Mouse (Mus musculus): ENCODE data around the gene A730046J19Rik.

A730046J19Rik gene

DNA sequence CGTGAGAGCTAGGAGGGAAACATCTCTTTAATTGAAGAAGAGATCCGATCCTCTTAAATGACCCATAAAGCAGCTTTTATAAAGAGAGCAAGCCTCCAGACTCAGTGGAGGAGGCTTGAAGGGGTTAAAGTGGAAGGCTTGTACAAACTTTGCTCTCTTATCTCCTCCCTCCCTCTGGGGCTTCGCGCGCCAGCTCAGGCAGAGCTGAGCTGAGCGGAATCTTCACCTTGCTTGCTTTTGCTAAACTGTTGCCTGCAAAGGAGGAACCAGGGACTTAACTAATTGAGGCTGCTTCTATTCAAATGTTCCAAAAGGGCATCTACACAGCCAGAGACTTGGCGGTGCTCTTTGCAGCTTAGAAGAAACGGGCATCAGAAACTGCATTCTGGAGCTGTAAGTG is at the start of gene A730046J19Rik:
Gene A730046J19Rik, plus strand, starts transcription at position 173 of the 400 bp plus-strand sequence.
- DNase-seq (ENCODE audit: low spot score in 2 of 2), result no peak

DNA sequence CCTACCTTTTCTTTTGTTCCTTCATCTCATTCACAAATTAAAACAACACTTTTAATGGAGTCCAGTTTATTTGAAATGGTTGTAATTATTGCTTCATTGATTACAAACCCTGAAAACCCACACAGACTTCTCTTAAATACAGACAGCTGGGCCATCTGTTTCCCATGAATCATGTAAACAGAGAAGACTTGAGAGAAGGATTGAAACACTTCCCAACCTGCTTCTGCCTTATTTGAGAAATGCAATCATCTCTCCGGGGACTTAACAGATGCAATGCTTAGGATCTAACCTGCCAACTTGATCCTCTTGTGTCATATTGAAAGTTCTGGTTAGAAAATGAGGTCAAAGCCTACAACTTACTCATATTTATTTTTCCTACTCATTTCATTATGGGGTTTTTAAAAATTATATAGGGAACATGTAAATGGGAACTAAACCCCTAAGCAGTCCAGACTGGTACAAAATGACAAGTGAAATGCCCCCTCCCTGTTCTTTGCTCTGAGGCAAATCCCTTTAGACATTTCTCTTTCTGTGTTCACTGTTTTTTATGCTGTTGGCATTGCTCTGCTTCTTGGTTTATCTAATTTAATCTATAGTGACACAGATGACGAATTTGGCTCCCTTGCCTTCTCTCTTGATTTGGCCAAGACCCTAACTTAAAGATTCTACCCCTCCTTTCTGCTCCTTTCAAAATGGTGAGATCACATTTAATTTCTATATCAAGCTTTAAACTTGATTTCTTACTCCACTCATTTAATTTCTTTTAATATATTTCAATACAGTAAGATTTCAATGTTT is 48.7 kb upstream of the A730046J19Rik start:
- DNase-seq (ENCODE audit: low spot score in 2 of 2), result no peak

DNA sequence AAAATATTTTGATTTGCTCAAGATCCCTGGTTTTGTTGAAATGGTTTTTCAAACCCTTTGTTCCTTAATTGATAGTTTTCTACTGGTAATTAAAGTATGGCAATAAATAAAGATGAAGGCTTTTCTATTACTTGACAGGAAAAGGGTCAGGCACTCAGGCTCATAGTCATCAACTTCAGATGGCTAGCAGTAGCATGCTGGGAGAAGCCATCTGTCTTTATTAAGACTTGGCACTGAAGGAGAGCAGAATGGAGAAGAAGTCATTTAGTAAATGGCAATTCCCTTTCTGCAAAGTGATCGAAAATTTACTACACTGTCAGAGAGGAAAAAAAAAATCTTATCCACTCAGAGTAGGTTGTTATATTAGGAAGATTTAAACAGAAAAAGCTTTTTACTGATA is 17.2 kb upstream of the A730046J19Rik start:
- DNase-seq (ENCODE audit: low spot score in 2 of 2), result no peak

DNA sequence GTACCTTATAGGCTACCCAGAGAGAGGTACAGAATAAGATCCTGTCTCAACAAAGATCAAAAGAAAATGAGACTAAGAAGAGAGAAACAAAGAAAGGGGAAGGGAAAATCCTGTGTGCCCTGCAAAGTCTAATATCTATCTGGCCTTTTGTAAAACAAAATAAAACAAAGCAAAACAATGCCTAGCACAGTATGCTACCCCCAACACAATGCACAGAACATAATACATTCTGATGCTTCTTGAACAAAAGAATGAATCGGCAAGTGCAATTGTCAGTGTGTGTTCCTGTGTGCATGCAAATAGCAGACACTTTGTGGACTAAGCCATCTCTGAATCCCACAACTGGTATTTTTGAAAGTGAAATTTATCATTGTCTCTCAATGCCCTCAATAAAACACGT is 3.5 kb upstream of the A730046J19Rik start:
- no peak for DNase-seq (ENCODE audit: low spot score in 2 of 2)

DNA sequence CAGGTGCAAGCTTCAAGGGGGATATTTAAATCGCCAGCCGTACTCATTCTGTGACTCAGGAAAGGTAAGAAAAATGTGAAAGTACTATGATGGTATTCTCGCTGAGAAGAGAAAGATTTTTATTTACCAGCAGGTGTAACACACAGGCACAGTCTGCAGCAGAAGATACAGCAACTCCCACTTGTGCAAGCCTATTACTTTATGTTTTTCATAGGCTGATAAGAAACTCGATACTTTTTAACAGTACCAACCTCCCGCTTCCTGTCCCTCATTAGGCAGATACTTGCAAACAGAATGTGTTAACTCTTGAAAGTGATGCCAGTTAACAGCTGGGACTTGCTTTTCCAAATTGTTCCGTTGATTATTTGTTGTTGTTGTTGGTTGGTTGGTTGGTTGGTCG is 616 bp downstream of the A730046J19Rik start:
- no peak for DNase-seq (ENCODE audit: low spot score in 2 of 2)

DNA sequence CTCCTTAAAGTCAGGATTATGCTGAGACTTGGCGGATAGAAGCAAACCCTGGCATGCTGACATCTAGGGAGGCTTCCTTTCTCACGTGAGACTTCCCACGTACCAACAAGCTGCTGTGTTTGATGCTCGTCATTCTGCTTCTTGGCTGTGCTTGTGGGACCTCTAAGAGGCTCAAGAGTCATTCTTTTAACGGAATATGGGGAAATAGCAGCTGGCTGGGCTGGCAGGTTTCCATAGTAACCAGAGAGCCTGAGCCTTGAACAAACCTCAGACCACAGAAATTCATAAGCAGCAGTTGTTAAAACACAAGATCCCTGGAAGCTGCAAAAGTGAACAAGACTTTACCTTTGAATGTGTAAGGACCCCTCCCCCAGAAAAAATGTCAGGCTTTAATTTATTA is 9.4 kb downstream of the A730046J19Rik start:
- DNase-seq (ENCODE audit: low spot score in 2 of 2), result no peak
